Mouse (Mus musculus) testis, adult 10 weeks (tissue): ENCODE results near the gene Ms4a13. TPM values are rescaled to one million over a fixed set of nuclear protein-coding genes. Genes with fewer than 3 reads are reported as not detected.

Source experiments
- polyA plus RNA-seq: library from polyadenylated mRNA; stranded (reverse); fragments of 350-450 nt; fragmentation: Illumina TruSeq; extraction: RNeasy Lipid Tissue Mini Kit (QIAGEN cat#74804); gene quantifications from one replicate; pipeline ENCODE4 v1.2.3, GENCODE M21; 2014; ENCODE audit warnings: low read depth, low replicate concordance

The Ms4a13 gene
- 489 TPM for polyA plus RNA-seq

GRCm38 (mm10) chr19:11196546-11196945 lies at the start of gene Ms4a13:
Ms4a13 (minus strand) TSS chr19:11196737.

GRCm38 (mm10) chr19:11232348-11232747 lies 35.8 kb upstream of the Ms4a13 start, which contains the start of gene Ms4a12:
Ms4a12 (minus strand) TSS chr19:11232448.

GRCm38 (mm10) chr19:11165172-11165571 lies 31.4 kb downstream of the Ms4a13 start, which contains the start of gene 1700025F22Rik:
1700025F22Rik (minus strand) TSS chr19:11165320.

DNA sequence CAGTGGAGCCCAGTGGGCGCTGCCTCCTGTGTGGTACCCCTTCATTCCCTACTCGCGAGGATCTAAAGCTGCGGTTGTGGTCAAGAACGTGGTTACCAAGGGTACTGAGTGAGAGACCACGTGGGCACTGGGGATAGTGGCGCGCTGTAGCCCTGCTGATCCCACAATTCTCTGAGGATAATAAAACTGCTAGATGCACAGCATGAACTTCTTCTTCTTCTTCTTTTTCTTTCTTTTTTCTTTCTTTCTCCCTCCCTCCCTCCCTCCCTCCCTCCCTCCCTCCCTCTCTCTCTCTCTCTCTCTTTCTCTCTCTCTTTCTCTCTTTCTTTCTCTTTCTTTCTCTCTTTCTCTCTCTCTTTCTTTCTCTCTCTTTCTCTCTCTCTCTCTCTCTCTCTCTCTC lies 65.8 kb downstream of the Ms4a13 start, which contains the start of gene 1700017D01Rik:
1700017D01Rik (minus strand) TSS at position 101 of the 400 bp plus-strand sequence.

Other genes with a start within 250 kb of the Ms4a13 start
- gene Ccdc86, start 247.5 kb downstream of the Ms4a13 start, polyA plus RNA-seq = 4.6 TPM
- 0.42 TPM for gene Ms4a10, start 222.1 kb downstream of the Ms4a13 start, polyA plus RNA-seq
- not detected for gene Ms4a15, start 203.5 kb downstream of the Ms4a13 start, polyA plus RNA-seq
- 2.0 TPM for gene Ms4a18, start 178.7 kb downstream of the Ms4a13 start, polyA plus RNA-seq
- 0.20 TPM for gene Ms4a8a, start 115.6 kb downstream of the Ms4a13 start, polyA plus RNA-seq
- gene 1700017D01Rik, start 65.9 kb downstream of the Ms4a13 start, polyA plus RNA-seq = 685 TPM
- 438 TPM for gene 1700025F22Rik, start 31.4 kb downstream of the Ms4a13 start, polyA plus RNA-seq
- not detected for gene Ms4a12, start 35.7 kb upstream of the Ms4a13 start, polyA plus RNA-seq
- 0.45 TPM for gene Ms4a1, start 69.5 kb upstream of the Ms4a13 start, polyA plus RNA-seq
- 1,388 TPM for gene Ms4a5, start 87.1 kb upstream of the Ms4a13 start, polyA plus RNA-seq
- gene Ms4a14, start 117.7 kb upstream of the Ms4a13 start, polyA plus RNA-seq = 959 TPM
- gene Ms4a7, start 139.4 kb upstream of the Ms4a13 start, polyA plus RNA-seq = 2.5 TPM
- 1.9 TPM for gene Ms4a4a, start 178.8 kb upstream of the Ms4a13 start, polyA plus RNA-seq
- 0.39 TPM for gene Ms4a4c, start 208.0 kb upstream of the Ms4a13 start, polyA plus RNA-seq
- 4.5 TPM for gene Ms4a4b, start 246.8 kb upstream of the Ms4a13 start, polyA plus RNA-seq